Mouse (Mus musculus): ENCODE results near the gene Rnf169. TPM values are rescaled to one million over a fixed set of nuclear protein-coding genes. Genes with fewer than 3 reads are reported as not detected.
"Not testable (repeated sequence)": the region's sequence is repeated elsewhere in the genome, so short reads cannot be mapped to it uniquely, and the experiment has no call there.

The Rnf169 gene
- total RNA-seq, 4 experiments from 2014 or later = 8.1 to 10.5 (median 9.4) TPM

DNA sequence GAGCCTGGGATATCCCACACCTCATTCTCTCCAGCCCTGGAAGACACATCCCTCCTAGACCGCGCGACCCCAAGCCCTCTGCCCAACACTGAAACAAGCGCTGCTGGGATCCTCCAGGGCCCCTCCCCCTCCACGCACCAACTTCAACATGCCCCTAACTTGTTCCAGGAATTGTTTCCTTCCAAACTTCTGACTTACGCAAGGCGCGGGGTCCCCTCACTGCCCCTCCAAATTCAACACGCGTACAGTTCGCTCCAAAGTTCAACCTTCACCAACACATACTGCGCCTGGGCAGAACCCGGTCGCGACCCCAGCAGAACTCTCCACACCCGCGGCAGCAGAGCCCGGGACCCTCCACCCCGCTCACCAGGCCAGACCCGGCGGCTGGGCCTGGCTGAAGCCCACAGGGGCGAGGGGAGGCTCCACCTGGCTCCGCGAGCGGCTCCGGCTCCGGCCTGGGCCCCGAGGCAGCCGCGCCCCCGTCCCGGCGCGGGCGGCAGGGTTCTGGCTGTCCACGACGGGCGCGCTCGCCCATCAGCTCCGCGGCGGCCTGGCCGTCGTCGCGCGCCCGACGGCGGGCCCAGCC lies 609 bp downstream of the Rnf169 start:
- peak; percentile 40 for DNase-seq (ENCODE audit: low spot score)

DNA sequence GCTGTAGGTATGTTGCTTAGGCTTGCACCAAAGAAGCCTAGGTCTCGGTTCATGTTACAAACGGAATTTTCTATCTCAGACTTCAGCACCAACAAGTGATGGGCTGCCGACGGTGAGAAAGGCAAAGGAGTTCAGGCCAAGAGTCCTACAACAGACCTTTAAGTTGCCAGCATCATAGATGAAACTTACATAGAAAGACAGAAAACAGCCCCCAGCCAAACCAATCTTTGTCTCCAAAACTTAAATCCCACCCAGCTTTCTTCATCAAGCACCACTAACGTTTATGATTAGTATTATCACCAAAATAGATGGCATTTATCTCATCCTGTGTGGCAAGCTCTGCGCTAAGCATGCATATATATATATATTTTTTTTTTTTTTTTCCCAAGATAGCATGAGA lies 1.2 kb downstream of the Rnf169 start:
- DNase-seq (ENCODE audit: low spot score) = no peak

DNA sequence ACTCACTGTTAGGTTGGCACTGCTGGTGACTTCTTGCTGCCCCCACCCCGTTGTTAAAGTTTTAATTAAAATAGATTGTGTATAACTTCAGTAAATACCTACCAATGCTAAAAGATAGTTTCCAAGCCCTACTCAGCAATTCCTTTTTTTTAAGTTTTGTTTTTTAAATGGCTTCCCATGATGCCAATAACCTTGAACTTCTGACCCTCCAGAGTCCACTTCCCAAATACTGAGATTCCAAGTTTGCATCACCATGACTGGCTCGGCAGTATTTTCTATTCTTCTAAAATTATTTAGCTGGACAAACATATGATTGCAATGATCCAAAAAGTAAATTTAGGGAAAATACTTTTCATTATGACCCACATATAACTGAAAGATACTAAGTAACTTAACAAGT lies 2.2 kb downstream of the Rnf169 start:
- DNase-seq (ENCODE audit: low spot score) = no peak

DNA sequence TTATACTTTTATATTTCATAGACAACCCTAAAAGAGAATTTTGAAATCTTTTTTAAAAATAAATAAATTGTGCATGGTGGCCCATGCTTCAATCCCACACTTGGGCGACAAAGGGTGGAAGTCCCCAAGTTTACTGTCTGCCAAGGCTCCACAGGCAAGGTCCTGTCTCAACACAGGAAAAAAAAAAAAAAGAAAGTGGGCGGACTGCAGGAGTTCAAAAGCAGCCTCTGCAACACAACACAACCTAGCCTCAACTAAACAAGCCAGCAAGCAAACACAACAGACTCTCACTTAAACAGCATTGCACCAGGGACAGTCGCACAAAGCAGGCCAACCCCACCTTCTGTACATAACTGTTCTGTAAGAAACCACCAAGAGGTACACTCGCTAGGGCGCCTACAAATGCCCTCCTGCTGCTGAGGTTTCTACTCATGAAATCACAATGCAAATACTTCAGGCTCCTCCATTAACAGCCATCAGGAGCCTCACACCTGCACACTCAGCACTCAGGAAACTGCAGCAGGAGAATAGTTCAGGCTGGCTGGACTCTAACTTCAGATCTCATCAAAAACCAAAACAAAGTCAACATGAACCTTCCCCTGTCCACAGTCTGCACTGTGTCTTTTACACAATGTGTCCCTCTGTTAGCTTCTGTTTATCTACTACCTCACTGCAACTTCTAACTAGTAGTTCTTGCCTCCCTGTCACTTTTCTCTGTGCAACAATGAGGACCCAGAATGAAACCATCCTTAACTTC lies 4.3 kb downstream of the Rnf169 start:
- DNase-seq (ENCODE audit: low spot score) = no peak

DNA sequence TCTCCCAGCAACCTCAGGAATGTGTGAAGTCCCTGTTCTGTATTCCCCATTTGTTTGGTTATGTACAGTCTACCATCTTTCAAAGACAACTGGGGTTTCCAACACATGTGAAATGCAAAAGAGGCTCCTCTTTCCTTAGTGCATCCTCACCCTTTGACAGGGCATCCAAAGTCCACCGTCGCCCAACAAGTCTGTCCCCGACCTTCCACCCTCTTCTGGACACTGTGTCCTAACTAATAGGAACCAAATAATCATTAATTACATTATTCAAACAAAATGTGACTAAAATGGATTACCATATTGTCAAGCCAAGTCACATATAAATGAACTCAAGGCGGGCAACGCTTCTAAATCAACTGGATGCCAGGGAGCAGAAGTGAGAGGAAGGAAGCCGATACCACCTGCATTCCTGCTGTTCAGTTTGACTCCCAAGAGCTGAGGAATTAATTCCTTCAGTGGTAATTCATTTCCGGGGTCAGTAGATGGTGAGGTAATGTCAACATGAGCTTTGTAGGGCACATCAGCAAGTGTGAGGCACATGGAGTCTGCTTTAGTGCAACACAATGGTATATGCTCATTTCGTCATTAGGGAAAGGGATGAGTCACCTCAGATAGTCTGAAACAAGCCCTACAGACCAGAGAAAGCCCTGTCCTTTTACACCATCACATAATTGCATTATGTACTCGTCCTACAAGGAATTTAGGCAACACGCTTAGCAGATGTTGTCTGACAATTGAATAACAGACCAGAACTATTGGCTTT lies 5.9 kb downstream of the Rnf169 start:
- no peak for DNase-seq (ENCODE audit: low spot score)

DNA sequence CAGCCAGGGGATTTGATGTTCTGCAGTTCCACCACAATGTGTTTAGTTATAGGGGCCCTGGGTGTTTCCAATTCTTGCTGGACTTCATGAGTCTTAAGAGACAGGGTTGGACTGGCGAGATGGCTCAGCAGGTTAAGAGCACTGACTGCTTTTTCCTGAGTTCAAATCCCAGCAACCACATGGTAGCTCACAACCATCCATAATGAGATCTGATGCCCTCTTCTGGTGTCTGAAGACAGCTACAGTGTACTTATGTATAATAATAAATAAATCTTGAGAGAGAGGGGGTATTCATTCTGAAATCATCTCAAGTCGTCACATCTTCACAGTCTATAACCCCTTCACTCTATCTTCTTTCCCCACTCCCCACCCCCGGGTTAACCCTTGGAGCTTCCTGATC lies 7.3 kb downstream of the Rnf169 start:
- DNase-seq (ENCODE audit: low spot score) = not testable (repeated sequence)

DNA sequence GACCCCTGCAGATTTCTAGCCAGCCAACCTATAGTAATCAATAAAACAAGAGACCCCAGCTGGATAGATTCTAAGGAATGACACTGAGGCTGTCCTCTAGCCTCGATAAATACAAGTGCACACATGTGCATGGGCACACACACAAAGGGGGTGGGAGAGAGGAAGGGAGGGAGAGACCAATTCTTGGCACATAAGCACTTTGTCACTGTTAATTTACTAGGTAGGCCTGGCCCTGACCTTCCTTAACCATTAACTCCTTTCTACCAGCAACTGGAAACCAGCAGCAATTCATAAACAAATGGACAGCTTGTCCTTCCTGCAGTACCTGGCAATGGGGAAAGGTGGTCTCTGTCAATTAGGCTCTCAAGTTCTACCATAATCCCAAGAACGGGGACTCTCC lies 8.3 kb downstream of the Rnf169 start:
- no peak for DNase-seq (ENCODE audit: low spot score)

DNA sequence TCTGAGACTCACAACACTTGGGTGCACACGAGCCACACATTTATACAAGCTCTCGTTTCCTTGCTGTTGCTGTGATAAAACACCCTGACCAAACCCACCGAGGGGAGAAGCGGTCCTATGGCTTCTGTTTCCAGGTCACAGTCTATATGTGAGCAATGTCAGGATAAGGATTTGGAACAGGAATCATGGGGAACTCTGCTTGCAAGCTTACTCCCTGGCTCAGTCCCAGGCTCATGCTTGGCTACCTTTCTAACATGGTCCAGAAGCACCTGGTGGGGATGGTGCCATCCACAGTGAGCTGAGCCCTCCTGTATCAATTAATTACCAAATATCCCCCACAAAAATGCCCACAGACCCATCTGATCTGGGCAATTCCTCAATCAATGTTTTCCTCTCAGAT lies 11.1 kb downstream of the Rnf169 start:
- DNase-seq (ENCODE audit: low spot score) = no peak

DNA sequence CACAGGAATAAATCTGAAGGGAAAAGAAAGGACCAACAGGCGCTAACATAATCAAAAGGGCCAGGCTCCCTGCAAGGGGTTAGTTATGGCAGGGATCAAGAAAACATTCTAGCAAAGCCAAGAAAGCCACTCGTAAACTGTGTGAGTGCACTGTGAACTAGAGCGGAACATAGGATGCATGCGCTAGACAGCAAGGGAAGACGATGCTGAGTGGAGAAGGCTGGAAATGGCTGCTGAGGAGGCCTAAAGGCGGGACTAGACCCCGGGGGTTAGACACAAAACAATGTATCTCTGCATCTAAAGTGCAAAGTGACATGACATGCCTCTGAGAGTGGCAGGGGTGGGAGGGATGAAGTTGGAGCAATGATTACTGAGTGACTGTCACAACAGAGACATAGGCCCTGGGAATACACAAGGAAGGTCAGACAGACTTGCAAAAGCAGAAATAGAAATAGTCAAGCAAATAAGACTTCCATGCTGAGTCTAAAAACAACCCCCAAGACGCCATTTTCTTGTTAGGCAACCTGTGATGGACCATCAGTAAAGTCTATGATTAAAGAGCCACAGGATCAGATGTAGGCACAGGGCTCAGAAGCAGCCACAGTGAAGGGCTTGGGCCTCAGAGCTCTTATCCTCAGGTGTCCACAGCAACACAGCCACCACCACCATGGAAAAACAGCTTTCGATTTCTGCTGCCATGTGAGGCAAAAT lies 14.1 kb downstream of the Rnf169 start:
- DNase-seq (ENCODE audit: low spot score) = no peak

DNA sequence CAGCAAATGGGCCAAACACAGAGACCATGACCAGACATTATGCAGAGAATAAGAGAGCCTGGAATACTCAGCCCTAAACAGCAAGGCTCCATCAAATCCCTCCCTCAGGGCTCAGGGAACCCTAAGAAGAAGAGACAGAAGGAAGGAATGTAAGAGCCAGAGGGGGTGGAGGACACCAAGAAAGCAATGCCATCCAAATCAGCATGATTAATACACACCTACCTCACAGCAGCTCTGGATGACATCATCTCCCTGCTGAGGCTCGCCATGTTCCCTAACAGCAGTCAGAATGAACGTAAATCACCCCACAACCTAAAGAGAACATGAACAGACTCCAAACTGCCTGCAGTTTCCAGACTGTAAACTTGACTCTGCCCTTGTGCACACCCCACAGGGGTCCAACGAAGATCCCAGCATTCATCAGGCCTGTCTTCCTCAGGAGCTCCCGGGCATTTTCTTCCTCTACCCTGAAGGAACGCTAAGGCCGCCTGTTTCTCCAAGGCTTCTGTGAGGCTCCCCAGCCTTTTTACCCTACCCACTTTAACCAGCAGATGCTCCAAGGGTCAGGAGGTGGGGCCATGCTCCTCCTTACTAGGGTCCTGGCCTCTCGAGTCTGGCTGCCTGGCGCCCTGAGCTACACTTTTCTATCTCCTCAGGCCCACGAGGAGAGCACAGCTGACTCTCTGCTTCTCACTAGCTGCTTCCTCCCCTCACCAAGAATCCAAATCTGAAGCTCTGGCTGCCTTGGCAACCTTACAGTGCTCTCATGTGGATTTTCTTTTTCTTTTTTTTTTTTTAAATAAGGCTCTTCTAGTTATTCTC lies 15.0 kb downstream of the Rnf169 start:
- no peak for DNase-seq (ENCODE audit: low spot score)

DNA sequence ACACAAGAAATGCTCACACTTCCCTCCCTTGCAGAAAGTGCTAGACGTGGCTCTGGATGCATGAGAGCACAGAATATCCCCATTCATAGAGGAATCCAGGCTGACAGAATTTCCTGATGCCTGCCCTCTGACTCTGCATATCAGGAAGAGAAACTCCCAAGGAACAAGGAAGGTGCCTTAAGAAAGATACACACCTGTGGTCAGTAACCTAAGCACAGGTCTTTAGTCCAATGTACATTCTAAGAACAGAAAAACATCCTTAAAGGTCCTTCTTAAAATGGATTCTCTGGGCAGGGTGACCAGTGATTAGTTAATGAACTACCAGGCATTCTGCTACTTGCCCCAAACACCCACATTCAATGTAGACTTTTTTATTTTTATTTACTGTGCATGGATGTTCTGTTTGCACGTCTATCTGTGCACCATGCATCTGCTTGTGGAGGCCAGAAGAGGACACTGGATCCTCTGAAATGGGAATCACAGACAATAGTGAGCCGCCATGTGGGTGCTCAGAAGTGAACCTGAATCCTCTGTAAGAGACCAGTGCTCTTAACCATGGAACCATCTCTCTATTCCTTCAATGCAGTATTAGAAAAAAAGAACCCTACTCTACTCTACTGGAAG lies 16.9 kb downstream of the Rnf169 start:
- DNase-seq (ENCODE audit: low spot score) = no peak

DNA sequence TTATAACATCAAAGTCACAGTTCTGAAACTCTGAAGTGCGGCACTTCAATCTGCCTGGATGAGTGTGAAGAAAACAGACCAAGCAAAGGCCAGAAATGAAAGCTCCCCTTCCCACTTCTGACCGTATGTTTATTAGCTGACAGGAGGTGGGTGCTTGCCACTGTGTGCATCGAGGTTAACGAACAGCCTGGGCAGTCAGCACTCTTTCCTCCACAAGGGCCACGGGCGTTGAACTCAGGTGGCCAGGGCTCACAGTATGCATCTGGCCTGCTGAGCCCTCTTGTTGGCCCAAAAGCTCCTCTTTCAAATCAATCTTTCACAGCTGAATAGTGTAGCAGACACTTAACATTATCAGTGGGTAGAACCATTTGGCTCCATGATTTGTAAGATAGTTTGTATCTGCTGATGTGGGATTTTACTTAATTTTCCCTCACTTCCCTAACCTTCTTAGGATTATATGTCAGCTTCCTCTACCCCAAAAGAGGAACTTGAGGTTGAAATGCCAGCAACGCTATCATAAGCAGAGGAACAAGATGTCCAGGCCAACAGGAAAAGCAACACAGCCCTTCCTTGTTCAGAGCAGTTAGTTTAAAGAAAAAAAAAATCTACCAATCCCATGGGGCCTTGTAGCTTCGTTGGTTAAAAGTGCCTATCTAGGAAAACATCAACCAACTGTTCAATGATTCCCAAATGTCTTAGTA lies 17.6 kb downstream of the Rnf169 start:
- peak; percentile 86 for DNase-seq (ENCODE audit: low spot score)

DNA sequence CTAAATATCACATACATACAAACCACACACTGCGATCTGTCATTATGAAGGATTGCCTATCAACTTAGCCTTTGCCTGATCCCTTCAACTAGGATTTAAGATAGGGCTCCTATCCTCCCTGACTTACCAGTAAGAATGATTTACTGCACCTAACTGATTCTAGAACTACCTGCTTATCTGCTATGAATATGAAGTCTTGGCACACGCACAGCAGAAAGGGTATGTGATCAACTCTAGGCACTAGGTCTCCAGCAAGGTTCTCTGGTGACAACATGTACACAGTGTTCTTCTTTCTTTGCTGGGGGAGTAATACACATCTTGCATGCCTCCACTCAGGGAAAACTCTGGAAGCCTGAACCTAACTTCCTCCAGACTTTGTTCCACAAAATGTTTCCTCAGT lies 18.7 kb downstream of the Rnf169 start:
- DNase-seq (ENCODE audit: low spot score) = no peak

DNA sequence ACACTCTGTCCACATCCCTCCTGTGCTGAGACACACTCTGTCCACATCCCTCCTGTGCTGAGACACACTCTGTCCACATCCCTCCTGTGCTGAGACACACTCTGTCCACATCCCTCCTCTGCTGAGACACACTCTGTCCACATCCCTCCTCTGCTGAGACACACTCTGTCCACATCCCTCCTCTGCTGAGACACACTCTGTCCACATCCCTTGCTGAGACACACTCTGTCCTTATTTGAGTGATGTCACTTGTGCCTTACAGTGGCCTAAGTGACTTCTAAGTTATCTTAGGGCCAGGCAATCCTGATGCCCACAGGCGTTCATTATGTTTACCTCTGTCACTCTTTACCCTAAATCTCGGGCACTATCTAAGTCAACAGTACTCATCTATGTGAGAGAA lies 19.7 kb downstream of the Rnf169 start:
- DNase-seq (ENCODE audit: low spot score) = not testable (repeated sequence)

DNA sequence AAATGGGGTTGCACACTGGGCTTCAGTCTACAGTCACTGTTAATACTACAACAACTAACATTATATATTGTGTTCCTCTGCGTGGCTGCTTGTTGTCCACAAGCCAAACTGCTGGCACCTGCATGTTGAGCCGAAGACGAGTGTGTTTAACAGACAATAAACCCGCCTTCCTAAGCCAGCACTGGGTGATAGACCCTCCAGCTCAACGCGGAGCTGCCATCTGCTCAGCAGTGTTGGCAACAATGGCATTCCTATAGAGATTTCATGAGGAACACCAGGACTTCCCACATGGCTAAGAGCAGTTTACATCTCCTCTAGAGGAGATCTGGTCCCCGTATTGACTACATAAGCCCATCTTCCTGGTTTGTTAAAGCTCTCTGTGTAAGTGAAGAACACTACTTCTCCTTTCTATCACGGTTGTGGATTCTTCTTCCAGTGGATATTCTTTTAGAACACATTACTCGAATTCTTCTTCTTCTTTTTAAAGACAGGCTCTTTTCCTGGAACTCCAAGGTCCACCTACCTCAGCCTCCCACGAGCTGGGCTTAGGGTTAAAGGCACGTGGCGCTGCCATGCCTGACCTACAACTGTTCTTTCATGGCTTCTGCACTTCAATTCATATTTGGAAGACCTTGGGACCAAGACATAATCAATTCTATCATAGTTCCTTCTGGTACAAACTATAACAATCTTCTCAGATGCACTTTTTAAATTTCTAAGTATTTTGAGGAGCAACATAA lies 22.9 kb downstream of the Rnf169 start:
- DNase-seq (ENCODE audit: low spot score) = no peak

DNA sequence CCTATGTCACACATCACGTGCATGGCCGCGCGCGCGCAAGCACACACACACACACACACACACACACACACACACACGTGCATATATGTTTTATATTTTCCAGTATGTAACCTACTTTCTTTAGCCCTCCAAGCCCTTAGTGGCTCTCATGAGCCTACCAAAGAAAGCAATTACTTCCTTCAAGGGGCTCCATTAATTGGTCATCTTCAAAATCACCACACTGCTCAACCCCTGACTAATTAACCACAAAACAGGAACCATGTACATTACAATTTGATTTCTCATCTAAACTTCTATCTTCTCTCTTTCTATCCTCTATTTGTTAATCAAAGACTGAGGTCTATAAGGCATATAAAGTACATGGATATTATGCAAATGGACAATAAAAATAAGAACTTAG lies 24.2 kb downstream of the Rnf169 start:
- DNase-seq (ENCODE audit: low spot score) = no peak

DNA sequence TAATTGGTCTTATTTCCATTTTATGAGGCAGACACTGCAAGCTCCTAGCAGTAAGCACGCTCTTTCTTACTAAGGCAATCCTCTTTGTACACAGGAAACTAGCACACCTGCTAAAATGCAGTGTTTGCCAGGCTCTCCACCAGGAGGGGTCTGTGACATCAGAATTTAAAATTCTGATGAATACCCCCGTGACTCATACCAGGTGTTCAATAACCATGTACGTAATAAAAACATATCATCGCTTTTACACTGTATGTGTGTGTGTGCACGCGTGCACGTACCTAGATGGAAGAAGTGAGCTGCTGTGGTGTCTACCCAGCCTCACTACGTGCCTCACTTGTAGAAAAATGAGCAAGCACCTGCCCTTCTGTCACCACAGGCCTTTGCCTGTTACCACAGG lies 26.0 kb downstream of the Rnf169 start:
- no peak for DNase-seq (ENCODE audit: low spot score)

DNA sequence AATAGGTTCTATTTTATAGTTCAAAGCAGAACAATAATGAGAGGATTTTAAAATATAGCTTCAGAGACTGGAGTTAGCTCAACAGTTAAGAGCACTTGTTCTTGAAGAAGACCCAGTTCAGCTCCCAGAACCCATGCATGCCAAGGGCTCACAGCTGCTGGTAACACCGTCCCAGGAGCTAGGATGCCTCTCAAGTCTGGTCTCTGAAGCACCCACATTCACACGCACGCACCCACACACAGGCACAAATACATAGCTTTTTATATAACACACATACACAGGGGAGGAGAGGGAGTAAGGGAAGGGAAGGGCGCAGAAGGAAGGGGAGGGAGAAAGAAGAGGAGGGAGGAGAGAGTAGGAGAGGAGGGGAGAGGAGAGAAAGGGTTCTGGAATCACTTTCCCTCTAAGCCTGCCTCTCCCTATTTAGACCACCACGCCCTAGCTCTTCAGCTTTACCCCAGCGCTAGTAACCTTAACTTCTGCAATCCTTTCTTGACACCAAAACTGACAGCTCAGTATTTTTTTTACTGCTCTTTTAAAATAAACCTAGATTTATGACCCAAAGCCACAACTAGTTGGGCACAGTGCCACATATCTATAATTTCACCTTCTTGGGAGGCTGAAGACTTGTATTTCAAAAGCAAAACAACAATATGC lies 26.7 kb downstream of the Rnf169 start:
- DNase-seq (ENCODE audit: low spot score) = no peak

DNA sequence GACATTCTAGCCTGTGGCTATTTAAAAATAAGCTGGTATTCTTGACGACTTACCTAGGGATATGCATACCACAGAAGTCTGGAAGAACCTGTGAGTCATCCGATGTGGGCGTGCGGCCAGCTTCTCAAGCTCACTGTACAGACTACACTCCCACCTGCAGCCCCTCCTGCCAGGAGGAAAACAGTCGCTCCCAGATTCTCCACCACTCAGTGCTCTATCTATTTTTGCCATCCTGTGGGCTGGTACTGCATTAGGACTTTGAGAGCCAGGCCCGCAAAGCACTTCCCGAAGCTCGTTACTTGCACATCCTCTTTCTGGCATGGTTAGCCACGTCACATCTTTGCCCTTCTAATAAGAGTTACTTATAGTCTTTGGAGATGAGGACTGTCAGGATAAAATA lies 32.9 kb downstream of the Rnf169 start:
- no peak for DNase-seq (ENCODE audit: low spot score)
